Mouse (Mus musculus): ENCODE data around the gene Morc4. TPM values are rescaled to one million over a fixed set of nuclear protein-coding genes. Genes with fewer than 3 reads are reported as not detected.
A peak's percentile ranks its signal among the peaks of the same experiment; 100 is the strongest.

The Morc4 gene
- total and polyA plus RNA-seq, 3 experiments: not detected

DNA sequence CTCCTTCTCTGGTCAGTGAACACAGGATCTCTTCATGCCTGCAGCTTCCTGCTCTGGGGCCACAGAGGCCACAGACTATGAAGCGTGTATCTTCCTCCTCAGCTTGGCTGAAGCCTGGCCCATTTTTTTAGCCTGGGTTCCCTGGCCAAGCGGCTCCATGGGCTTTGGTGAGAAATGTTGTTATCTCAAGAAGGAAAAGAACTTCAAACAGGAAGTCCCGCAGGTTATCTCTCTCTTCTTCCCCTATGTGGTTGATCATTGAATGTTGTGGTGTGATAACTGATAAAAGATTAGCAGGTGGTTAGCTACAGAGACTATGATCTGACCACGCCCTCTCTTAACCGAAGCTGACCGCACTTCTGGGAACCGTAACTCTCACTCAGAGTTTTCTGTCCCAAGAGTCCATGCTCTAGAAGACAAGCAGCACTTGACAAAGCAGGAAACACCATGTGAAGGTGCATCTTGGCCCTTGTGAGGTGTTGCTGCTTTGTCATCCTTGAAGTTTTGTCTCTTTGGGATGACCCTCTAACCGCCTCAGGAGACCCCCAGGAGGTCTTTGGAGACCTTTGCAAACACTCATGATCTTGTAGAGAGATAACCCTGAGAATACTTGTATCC is 57.4 kb downstream of the Morc4 start:
- dilution Hi-C loops (cut with MboI; ENCODE audit: extremely low pct_ligation_motif_present, extremely low pct_unique_long_range_greater_than_20kb, low sequenced_read_pairs) (no loop called here), in situ Hi-C loops (cut with MboI; ENCODE audit: low pct_ligation_motif_present, low pct_unique_long_range_greater_than_20kb, low sequenced_read_pairs) (no loop called here)
- no peaks in the 10 kb centered on the region for H3K79me2 ChIP-seq (replicated peaks; ENCODE audit: control insufficient read depth, extremely low read depth, insufficient read depth, poor library complexity, severe bottlenecking)
- peaks cover 3 to 17% of the 10 kb centered on the region in 2 experiments; a peak in 1 of 4 replicates for H3K4me1 ChIP-seq (ENCODE audit: control insufficient read depth in 1 of 2, insufficient read depth in 2 of 2)
- no peak overlapping the region for H3K4me3 ChIP-seq (replicated peaks in 1 of 3; ENCODE audit: low read depth in 2 of 3, low read length in 2 of 3, poor library complexity in 1 of 3)
- H3K4me2 ChIP-seq (ENCODE audit: insufficient read depth, low read depth, poor library complexity, severe bottlenecking): no peak overlapping the region
- no peak for DNase-seq (ENCODE audit: extremely low read depth)
- H3K36me3 ChIP-seq (replicated peaks in 1 of 2; ENCODE audit: control insufficient read depth in 1 of 2, insufficient read depth in 1 of 2, low read length in 1 of 2): no peaks in the 10 kb centered on the region
- no peak overlapping the region for H3K27ac ChIP-seq (ENCODE audit: insufficient read depth, low read depth)
- no peak overlapping the region for H3K9ac ChIP-seq (ENCODE audit: insufficient read depth, low read depth)
- TF ChIP-seq E2F4 (IDR thresholded peaks at IDR 0.05; ENCODE audit: insufficient replicate concordance, low read depth, low read length): no peak
- no peak for TF ChIP-seq TCF12 (IDR thresholded peaks at IDR 0.05; ENCODE audit: low read depth, low read length)
- no peak for TF ChIP-seq GABPA (IDR thresholded peaks at IDR 0.05; ENCODE audit: insufficient replicate concordance, low read depth, low read length)
- TF ChIP-seq JUND (conservative IDR thresholded peaks at IDR 0.05; ENCODE audit: low read depth, low read length): no peak
- no peak for TF ChIP-seq NRF1 (IDR thresholded peaks at IDR 0.05; ENCODE audit: low read depth, low read length)
- no peak for TF ChIP-seq ETS1 (conservative IDR thresholded peaks at IDR 0.05; ENCODE audit: low read depth, low read length)
- TF ChIP-seq KAT2A (IDR thresholded peaks at IDR 0.05; ENCODE audit: insufficient replicate concordance, low read length): no peak
- TF ChIP-seq USF1 (IDR thresholded peaks at IDR 0.05; ENCODE audit: low read depth, low read length): no peak
- no peak for TF ChIP-seq MYC (IDR thresholded peaks at IDR 0.05; ENCODE audit: low read depth, low read length)
- no peak for TF ChIP-seq MXI1 (IDR thresholded peaks at IDR 0.05; ENCODE audit: low read depth, low read length)
- no peak for TF ChIP-seq HCFC1 (IDR thresholded peaks at IDR 0.05; ENCODE audit: low read depth, low read length)
- no peak for TF ChIP-seq ZC3H11A (IDR thresholded peaks at IDR 0.05; ENCODE audit: low read depth, low read length)
- TF ChIP-seq MAFK (IDR thresholded peaks at IDR 0.05; ENCODE audit: insufficient replicate concordance, low read length): no peak
- TF ChIP-seq UBTF (IDR thresholded peaks at IDR 0.05; ENCODE audit: low read depth, low read length): no peak
- TF ChIP-seq CTCF (conservative IDR thresholded peaks at IDR 0.05 in 1 of 2, IDR thresholded peaks at IDR 0.05 in 1 of 2; ENCODE audit: low read depth in 2 of 2, low read length in 2 of 2): no peak
- no peaks in the 10 kb centered on the region for H3K27me3 ChIP-seq (replicated peaks)
- no peaks in the 10 kb centered on the region for H3K9me3 ChIP-seq (replicated peaks; ENCODE audit: low read length)

DNA sequence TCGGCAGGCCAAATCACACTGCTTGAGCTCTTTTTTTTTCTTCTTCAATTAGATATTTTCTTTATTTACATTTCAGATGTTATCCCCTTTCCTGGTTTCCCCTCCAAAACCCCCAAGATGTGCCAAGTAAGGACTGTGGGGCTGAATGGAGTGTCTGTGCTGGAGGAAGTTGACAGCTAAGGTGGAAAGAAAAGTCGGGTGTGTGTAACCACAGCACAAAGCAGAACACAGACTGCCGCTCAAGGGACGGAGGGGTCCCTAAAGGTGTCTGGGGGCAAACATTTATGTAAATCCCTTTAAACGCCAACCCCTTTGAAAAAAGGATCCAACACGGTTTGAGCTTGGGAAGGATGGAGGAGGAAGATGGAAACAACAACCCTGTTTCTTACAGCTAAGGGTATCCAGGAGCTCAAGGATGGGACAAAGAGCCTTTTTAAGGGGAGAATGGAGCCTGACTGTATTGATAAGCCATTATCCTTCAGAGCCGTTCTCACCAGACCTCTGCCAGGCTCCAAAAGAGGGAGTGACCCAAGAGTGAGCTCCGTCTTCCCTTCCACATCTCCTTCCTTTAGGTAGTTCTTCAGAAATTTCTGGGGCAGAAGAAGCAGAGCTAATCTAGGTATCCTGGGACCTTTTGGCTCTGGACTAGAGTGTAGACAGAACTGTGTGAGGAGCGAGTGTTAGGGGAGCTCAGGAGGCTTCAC is 58.0 kb downstream of the Morc4 start:
- no peak overlapping the region for H3K27ac ChIP-seq (ENCODE audit: insufficient read depth, low read depth)
- H3K4me3 ChIP-seq (replicated peaks in 1 of 3; ENCODE audit: low read depth in 2 of 3, low read length in 2 of 3, poor library complexity in 1 of 3): no peak overlapping the region
- no peaks in the 10 kb centered on the region for H3K36me3 ChIP-seq (replicated peaks in 1 of 2; ENCODE audit: control insufficient read depth in 1 of 2, insufficient read depth in 1 of 2, low read length in 1 of 2)
- no peaks in the 10 kb centered on the region for H3K79me2 ChIP-seq (replicated peaks; ENCODE audit: control insufficient read depth, extremely low read depth, insufficient read depth, poor library complexity, severe bottlenecking)
- peak overlapping the region; percentile 17; the same call in 1 of the 2 replicates for H3K4me2 ChIP-seq (ENCODE audit: insufficient read depth, low read depth, poor library complexity, severe bottlenecking)
- no peaks in the 10 kb centered on the region for H3K9me3 ChIP-seq (replicated peaks; ENCODE audit: low read length)
- H3K9ac ChIP-seq (ENCODE audit: insufficient read depth, low read depth): no peak overlapping the region
- in situ Hi-C loops (cut with MboI; ENCODE audit: low pct_ligation_motif_present, low pct_unique_long_range_greater_than_20kb, low sequenced_read_pairs) (no loop called here), dilution Hi-C loops (cut with MboI; ENCODE audit: extremely low pct_ligation_motif_present, extremely low pct_unique_long_range_greater_than_20kb, low sequenced_read_pairs) (no loop called here)
- TF ChIP-seq ZKSCAN1 (IDR thresholded peaks at IDR 0.05; ENCODE audit: borderline replicate concordance, low read depth, low read length): no peak
- TF ChIP-seq GABPA (IDR thresholded peaks at IDR 0.05; ENCODE audit: insufficient replicate concordance, low read depth, low read length): no peak
- no peak for TF ChIP-seq CTCF (conservative IDR thresholded peaks at IDR 0.05 in 1 of 2, IDR thresholded peaks at IDR 0.05 in 1 of 2; ENCODE audit: low read depth in 2 of 2, low read length in 2 of 2)
- TF ChIP-seq BHLHE40 (IDR thresholded peaks at IDR 0.05; ENCODE audit: low read depth, low read length): no peak
- TF ChIP-seq IRF4 (IDR thresholded peaks at IDR 0.05; ENCODE audit: low read depth, low read length): no peak
- TF ChIP-seq TCF12 (IDR thresholded peaks at IDR 0.05; ENCODE audit: low read depth, low read length): no peak
- TF ChIP-seq NELFE (IDR thresholded peaks at IDR 0.05; ENCODE audit: low read depth, low read length): no peak
- TF ChIP-seq HCFC1 (IDR thresholded peaks at IDR 0.05; ENCODE audit: low read depth, low read length): no peak
- no peak for DNase-seq (ENCODE audit: extremely low read depth)
- H3K4me1 ChIP-seq (ENCODE audit: control insufficient read depth in 1 of 2, insufficient read depth in 2 of 2): peaks cover 3 to 17% of the 10 kb centered on the region in 2 experiments; a peak in 1 of 4 replicates
- no peaks in the 10 kb centered on the region for H3K27me3 ChIP-seq (replicated peaks)
